Mouse (Mus musculus): ENCODE measurements around the gene Tepsin. TPM values are rescaled to one million over a fixed set of nuclear protein-coding genes. Genes with fewer than 3 reads are reported as not detected.

Tepsin gene
- total RNA-seq, 2 experiments from 2014 or later = 4.2 to 5.6 TPM

GRCm38 (mm10) chr11:120114488-120115215 is 16.1 kb upstream of the Tepsin start:
- DNase-seq = no peak
- intact Hi-C loops (cut with DNase I) = loop anchor here (5.0 kb wide), 2 partner anchors 53 to 193 kb away; no protein-coding TSS in a partner anchor

GRCm38 (mm10) chr11:120112136-120112535 is 13.6 kb upstream of the Tepsin start:
- DNase-seq = no peak

GRCm38 (mm10) chr11:120111033-120111432 is 12.5 kb upstream of the Tepsin start:
- intact Hi-C loops (cut with DNase I) = loop anchor here (5.0 kb wide), 1 partner anchor 196 kb away; no protein-coding TSS in a partner anchor
- peak in 1 of 2 experiments; percentile 40 for DNase-seq

More at GRCm38 (mm10) chr11:120112136-120112535, 13.6 kb upstream of the Tepsin start:
- intact Hi-C loops (cut with DNase I) = loop anchor here (5.0 kb wide), 1 partner anchor 195 kb away; no protein-coding TSS in a partner anchor

- DNase-seq = no peak
- intact Hi-C loops (cut with DNase I) = loop anchor here (5.0 kb wide), 1 partner anchor 197 kb away; no protein-coding TSS in a partner anchor
These were observed 12.0 kb upstream of the Tepsin start for GRCm38 (mm10) chr11:120110554-120110953.

GRCm38 (mm10) chr11:120109558-120110210 is 11.2 kb upstream of the Tepsin start:
- DNase-seq = no peak
- intact Hi-C loops (cut with DNase I) = loop anchor here (5.0 kb wide), 1 partner anchor 198 kb away; no protein-coding TSS in a partner anchor

GRCm38 (mm10) chr11:120107796-120108195 is 9.3 kb upstream of the Tepsin start:
- no peak for DNase-seq
- intact Hi-C loops (cut with DNase I) = no loop called here

- intact Hi-C loops (cut with DNase I) = no loop called here
- no peak for DNase-seq
These were observed 8.5 kb upstream of the Tepsin start for GRCm38 (mm10) chr11:120107026-120107425.

- no peak for DNase-seq
- intact Hi-C loops (cut with DNase I) = no loop called here
These were observed 5.0 kb upstream of the Tepsin start for GRCm38 (mm10) chr11:120103431-120103997.

GRCm38 (mm10) chr11:120101036-120101435 is 2.5 kb upstream of the Tepsin start:
- intact Hi-C loops (cut with DNase I) = loop anchor here (2.0 kb wide), 1 partner anchor 70 kb away; no protein-coding TSS in a partner anchor
- DNase-seq = peak; percentile 34 to 47

GRCm38 (mm10) chr11:120092817-120093591 is 5.5 kb downstream of the Tepsin start:
- intact Hi-C loops (cut with DNase I) = no loop called here
- no peak for DNase-seq

GRCm38 (mm10) chr11:120090661-120091060 is 7.9 kb downstream of the Tepsin start:
- DNase-seq = no peak
- intact Hi-C loops (cut with DNase I) = no loop called here

- intact Hi-C loops (cut with DNase I) = no loop called here
- peak; percentile 94 to 97 for DNase-seq
These were observed 11.8 kb downstream of the Tepsin start, which contains the start of gene Cep131 for GRCm38 (mm10) chr11:120086702-120087152. Gene Cep131 (minus strand): TSS chr11:120086827.

GRCm38 (mm10) chr11:120085891-120086627 is 12.5 kb downstream of the Tepsin start:
- peak in 1 of 2 experiments; percentile 44 for DNase-seq
- intact Hi-C loops (cut with DNase I) = no loop called here

- DNase-seq = no peak
- intact Hi-C loops (cut with DNase I) = no loop called here
These were observed 18.2 kb downstream of the Tepsin start for GRCm38 (mm10) chr11:120080282-120080681.

- intact Hi-C loops (cut with DNase I) = no loop called here
- no peak for DNase-seq
These were observed 22.3 kb downstream of the Tepsin start for GRCm38 (mm10) chr11:120076191-120076590.

GRCm38 (mm10) chr11:120072986-120073647 is 25.4 kb downstream of the Tepsin start:
- DNase-seq = no peak
- intact Hi-C loops (cut with DNase I) = no loop called here

- no peak for DNase-seq
- intact Hi-C loops (cut with DNase I) = no loop called here
These were observed 26.7 kb downstream of the Tepsin start for GRCm38 (mm10) chr11:120071731-120072320.

GRCm38 (mm10) chr11:120071065-120071464 is 27.5 kb downstream of the Tepsin start:
- intact Hi-C loops (cut with DNase I) = no loop called here
- DNase-seq = no peak
